22 mouse cellular contexts compared by ENCODE assay signal in the genomic region with DNA sequence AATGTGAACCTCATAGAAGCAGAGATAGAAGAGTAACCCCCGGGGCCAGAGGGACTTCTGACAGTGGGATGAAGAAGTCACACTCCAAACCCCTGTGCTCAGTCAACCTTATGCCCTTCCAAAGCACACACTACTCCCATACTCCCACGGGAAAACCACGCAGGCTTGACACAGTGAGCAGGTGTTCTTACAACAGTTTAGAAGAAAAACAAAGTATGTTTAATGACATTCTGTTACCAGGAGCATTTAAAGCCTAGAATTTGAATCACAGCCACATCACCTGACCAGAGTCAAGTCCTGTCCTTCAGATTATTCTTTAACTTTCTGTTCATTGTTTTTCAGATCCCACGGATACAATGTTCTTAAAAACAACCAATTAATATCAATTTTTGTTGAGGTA. TPM values are rescaled to one million over a fixed set of nuclear protein-coding genes. Genes with fewer than 3 reads are reported as not detected.
A peak's percentile ranks its signal among the peaks of the same experiment; 100 is the strongest.
DNase-seq lines count a peak whose midpoint lies in the region; ATAC-seq and TF ChIP-seq lines count a peak whose summit lies in the region.
"Had no signal": no experiment of that assay in that cellular context is flagged by ENCODE, and none has a peak within 500 bp of the region (broad histone marks: within the 10 kb centered on the region; RNA-seq: fewer than 3 reads in every experiment).

No protein-coding gene starts in this region.

- peaks cover 3% of the 10 kb centered on the region; the same call in 1 of the 2 replicates for H3K79me2 ChIP-seq in heart, adult 2 months (replicated peaks; ENCODE audit: control insufficient read depth, insufficient read depth, low read length)

- TF ChIP-seq CTCF in heart, adult 2 months (IDR thresholded peaks at IDR 0.05) = no peak
- TF ChIP-seq CTCF in liver, postnatal 0 days (IDR thresholded peaks at IDR 0.05; ENCODE audit: low read depth) = no peak

- ATAC-seq in liver, postnatal 0 days = peak; percentile 22
- no peak for ATAC-seq in liver, embryonic 12.5 days
- no peak for ATAC-seq in forebrain, embryonic 11.5 days (replicated peaks; ENCODE audit: low FRiP score)
- ATAC-seq: CD4-positive, CD25-positive, alpha-beta regulatory T cell, adult 4 months; forebrain, embryonic 13.5 days; inflammation-experienced regulatory T-cells, adult 6 months had no signal

- H3K4me3 ChIP-seq in heart, adult 2 months = no peak overlapping the region
- H3K4me3 ChIP-seq in liver, postnatal 0 days (ENCODE audit: low read depth, low read length) = no peak overlapping the region
- H3K4me3 ChIP-seq in liver, embryonic 12.5 days = no peak overlapping the region
- H3K4me3 ChIP-seq in forebrain, embryonic 11.5 days (ENCODE audit: low read depth, low read length) = no peak overlapping the region
- H3K4me3 ChIP-seq: forebrain, embryonic 13.5 days; left cerebral cortex, adult 2 months; limb, embryonic 15.5 days; midbrain, embryonic 12.5 days had no signal

- H3K9me3 ChIP-seq in liver, postnatal 0 days (ENCODE audit: low read length) = no peaks in the 10 kb centered on the region
- H3K9me3 ChIP-seq in liver, embryonic 12.5 days (replicated peaks) = no peaks in the 10 kb centered on the region
- no peaks in the 10 kb centered on the region for H3K9me3 ChIP-seq in forebrain, embryonic 11.5 days (ENCODE audit: control insufficient read depth, low read length)
- H3K9me3 ChIP-seq: forebrain, embryonic 13.5 days; limb, embryonic 15.5 days; midbrain, embryonic 12.5 days had no signal

- no peak overlapping the region for H3K9ac ChIP-seq in heart, adult 2 months (ENCODE audit: low read depth, low read length)
- H3K9ac ChIP-seq in liver, postnatal 0 days (replicated peaks) = no peak overlapping the region; the same call in 1 of the 2 replicates
- no peak overlapping the region for H3K9ac ChIP-seq in liver, embryonic 12.5 days
- no peak overlapping the region for H3K9ac ChIP-seq in forebrain, embryonic 11.5 days (ENCODE audit: low read length)
- H3K9ac ChIP-seq: forebrain, embryonic 13.5 days; hindbrain, embryonic 14.5 days; limb, embryonic 15.5 days; midbrain, embryonic 12.5 days had no signal

- peaks cover 9% of the 10 kb centered on the region for H3K4me1 ChIP-seq in heart, adult 2 months (ENCODE audit: control insufficient read depth, insufficient read depth, low read length)
- H3K4me1 ChIP-seq in liver, postnatal 0 days (ENCODE audit: insufficient read depth) = peaks cover 19% of the 10 kb centered on the region
- peaks cover 40% of the 10 kb centered on the region for H3K4me1 ChIP-seq in liver, embryonic 12.5 days
- peaks cover 6% of the 10 kb centered on the region for H3K4me1 ChIP-seq in forebrain, embryonic 11.5 days (replicated peaks; ENCODE audit: control insufficient read depth, insufficient read depth, low read length)

- H3K27ac ChIP-seq in heart, adult 2 months = peak overlapping the region; percentile 91
- H3K27ac ChIP-seq in liver, postnatal 0 days (ENCODE audit: low read depth) = peak overlapping the region; percentile 90
- no peak overlapping the region for H3K27ac ChIP-seq in liver, embryonic 12.5 days
- H3K27ac ChIP-seq in forebrain, embryonic 11.5 days (ENCODE audit: low read depth, low read length) = no peak overlapping the region
- H3K27ac ChIP-seq: forebrain, embryonic 13.5 days; hindbrain, embryonic 14.5 days; left cerebral cortex, adult 2 months; limb, embryonic 15.5 days; midbrain, embryonic 12.5 days; stomach, postnatal 0 days had no signal

- no peak for DNase-seq in heart, adult 2 months
- DNase-seq in heart, adult 8-10 months (ENCODE audit: low spot score) = no peak
- DNase-seq in liver, postnatal 0 days = no peak
- peak; percentile 85 for DNase-seq in kidney, adult 9 months
- DNase-seq in kidney, postnatal 4 days = peak; percentile 15 to 42
- no peak for DNase-seq in forebrain, embryonic 11.5 days (ENCODE audit: low spot score)
- DNase-seq: adrenal gland, postnatal 25 days; cerebellum, postnatal 14 days; gastrocnemius, postnatal 10 days; heart, postnatal 4 days; left cerebral cortex, postnatal 4 days; lung, adult 18-20 months; lung, postnatal 14 days had no signal

- TF ChIP-seq POLR2A in heart, adult 2 months (IDR thresholded peaks at IDR 0.05; ENCODE audit: insufficient read depth, low read depth, low read length) = no peak

- H3K27me3 ChIP-seq in heart, adult 2 months (ENCODE audit: control insufficient read depth, insufficient read depth, low read length) = no peaks in the 10 kb centered on the region
- H3K27me3 ChIP-seq in liver, postnatal 0 days (ENCODE audit: insufficient read depth, low read length) = no peaks in the 10 kb centered on the region
- no peaks in the 10 kb centered on the region for H3K27me3 ChIP-seq in liver, embryonic 12.5 days (replicated peaks)
- no peaks in the 10 kb centered on the region for H3K27me3 ChIP-seq in forebrain, embryonic 11.5 days (ENCODE audit: control insufficient read depth, insufficient read depth, low read length)
- H3K27me3 ChIP-seq: limb, embryonic 15.5 days; midbrain, embryonic 12.5 days had no signal

- no peak overlapping the region; the same call in 1 of the 2 replicates for H3K4me2 ChIP-seq in liver, postnatal 0 days (ENCODE audit: low read depth, low read length)
- H3K4me2 ChIP-seq in liver, embryonic 12.5 days = no peak overlapping the region
- H3K4me2 ChIP-seq in forebrain, embryonic 11.5 days (ENCODE audit: low read depth, low read length, severe bottlenecking) = no peak overlapping the region
- H3K4me2 ChIP-seq: forebrain, embryonic 13.5 days; hindbrain, embryonic 14.5 days; limb, embryonic 15.5 days; midbrain, embryonic 12.5 days had no signal

- 57% methylated on average over 4 of the region's 4 CpGs for WGBS in heart, adult 2 months
- WGBS in liver, postnatal 0 days (ENCODE audit: insufficient replicate concordance) = 61% methylated on average over 4 of the region's 4 CpGs
- 77% methylated on average over 4 of the region's 4 CpGs for WGBS in liver, embryonic 12.5 days (ENCODE audit: insufficient replicate concordance)
- WGBS in forebrain, embryonic 11.5 days = 88% methylated on average over 4 of the region's 4 CpGs

- intact Hi-C loops in heart, adult 2 months (cut with DNase I) = loop anchor here (10.0 kb wide), 1 partner anchor 208 kb away; no protein-coding TSS in a partner anchor

- no peak for TF ChIP-seq EP300 in heart, adult 2 months (IDR thresholded peaks at IDR 0.05; ENCODE audit: insufficient read depth, low read depth, low read length)
- TF ChIP-seq EP300 in liver, postnatal 0 days (IDR thresholded peaks at IDR 0.05; ENCODE audit: low read depth) = no peak

- H3K36me3 ChIP-seq in heart, adult 2 months (ENCODE audit: control insufficient read depth, insufficient read depth, low read length) = peaks cover 28% of the 10 kb centered on the region
- H3K36me3 ChIP-seq in liver, postnatal 0 days (replicated peaks; ENCODE audit: insufficient read depth, low read length) = peaks cover 14% of the 10 kb centered on the region
- H3K36me3 ChIP-seq in liver, embryonic 12.5 days = peaks cover 39% of the 10 kb centered on the region
- no peaks in the 10 kb centered on the region; the same call in 1 of the 2 replicates for H3K36me3 ChIP-seq in forebrain, embryonic 11.5 days (ENCODE audit: control insufficient read depth, insufficient read depth, low read length)

RNA-seq across cellular contexts. Expression of gene Gpam, which starts 30.4 kb away (rescaled TPM):
- total RNA-seq in heart, adult 2 months (2021) = 100 to 1,000 TPM; 149 to 173 TPM
- 75.4 and 121 TPM in 2 replicates for polyA plus RNA-seq in heart, adult 2 months (2012; rRNA removed)
- total RNA-seq in heart, adult 8-10 months (2022) = 100 to 1,000 TPM; 170 to 216 (median 189) TPM
- 19.8 and 24.2 TPM in 2 replicates for polyA plus RNA-seq in liver, postnatal 0 days (2015; fragmentation: Nextera tagmentation; extraction: Ambion mirVana)
- polyA plus RNA-seq in liver, embryonic 12.5 days (2016; fragmentation: Nextera tagmentation; extraction: Ambion mirVana) = 26.9 and 27.1 TPM in 2 replicates
- polyA plus RNA-seq in forebrain, embryonic 11.5 days (2014; fragmentation: Nextera tagmentation; extraction: Ambion mirVana) = 19.8 and 20.2 TPM in 2 replicates

Comparison
In these comparisons a context has a peak if more than half of its experiments do, and no peak if none do; other contexts are left out.
1. H3K27ac ChIP-seq: peak in heart, adult 2 months (single experiment) and liver, postnatal 0 days (single experiment); none in liver, embryonic 12.5 days (single experiment) and forebrain, embryonic 11.5 days (single experiment).
2. DNase-seq: peak in kidney, adult 9 months (single experiment) and kidney, postnatal 4 days (2 of 2); none in heart, adult 2 months (0 of 2), heart, adult 8-10 months (single experiment), liver, postnatal 0 days (single experiment) and forebrain, embryonic 11.5 days (single experiment).